Mouse (Mus musculus) heart, postnatal 25 days (tissue): ENCODE data around the gene Ephb4. TPM values are rescaled to one million over a fixed set of nuclear protein-coding genes. Genes with fewer than 3 reads are reported as not detected.

Experiments used
- DNase-seq: peaks from one replicate; pipeline ENCODE4 v3.0.0; 2022; ENCODE audit warnings: low spot score
- intact Hi-C: fragments of 180-260 bp; cut with DNase I; formaldehyde crosslinking; loops from one replicate; pipeline ENCODE4 v1.15.1; 2025
- total RNA-seq, 2 experiments: library from RNA; stranded (reverse); gene quantifications; 2 replicates each; pipeline ENCODE4 v1.2.3; 2021

The Ephb4 gene
- total RNA-seq, 2 experiments from 2014 or later: 52.5 to 64.2 TPM

- no peak for DNase-seq
- intact Hi-C loops: no loop called here
Measured at GRCm38 (mm10) chr5:137351394-137351793, 1.5 kb downstream of the Ephb4 start.

GRCm38 (mm10) chr5:137352011-137352975 lies 2.4 kb downstream of the Ephb4 start:
- DNase-seq: peak; percentile 55
- intact Hi-C loops: no loop called here

GRCm38 (mm10) chr5:137354091-137354490 lies 4.2 kb downstream of the Ephb4 start:
- DNase-seq: no peak
- intact Hi-C loops: loop anchor here (2.0 kb wide), 1 partner anchor 19 kb away; no protein-coding TSS in a partner anchor

- intact Hi-C loops: no loop called here
- DNase-seq: no peak
Measured at GRCm38 (mm10) chr5:137358382-137358781, 8.5 kb downstream of the Ephb4 start.

- no peak for DNase-seq
- intact Hi-C loops: no loop called here
Measured at GRCm38 (mm10) chr5:137369665-137370064, 19.8 kb downstream of the Ephb4 start.

GRCm38 (mm10) chr5:137373371-137373950 lies 23.6 kb downstream of the Ephb4 start:
- no peak for DNase-seq
- intact Hi-C loops: loop anchor here (2.0 kb wide), 1 partner anchor 19 kb away; no protein-coding TSS in a partner anchor

GRCm38 (mm10) chr5:137374521-137375080 lies 24.7 kb downstream of the Ephb4 start:
- intact Hi-C loops: no loop called here
- DNase-seq: no peak

GRCm38 (mm10) chr5:137375627-137376026 lies 25.7 kb downstream of the Ephb4 start:
- intact Hi-C loops: no loop called here
- peak; percentile 60 for DNase-seq

GRCm38 (mm10) chr5:137376198-137376597 lies 26.3 kb downstream of the Ephb4 start:
- intact Hi-C loops: no loop called here
- no peak for DNase-seq

GRCm38 (mm10) chr5:137376722-137377121 lies 26.8 kb downstream of the Ephb4 start:
- intact Hi-C loops: no loop called here
- DNase-seq: no peak

- intact Hi-C loops: no loop called here
Measured at GRCm38 (mm10) chr5:137377176-137377575, 27.3 kb downstream of the Ephb4 start.

GRCm38 (mm10) chr5:137377603-137378002 lies 27.7 kb downstream of the Ephb4 start:
- DNase-seq: no peak
- intact Hi-C loops: loop anchor here (2.0 kb wide), 1 partner anchor 45 kb away; the partner anchor contains the start of gene Slc12a9

More at GRCm38 (mm10) chr5:137377176-137377575, 27.3 kb downstream of the Ephb4 start:
- no peak for DNase-seq

GRCm38 (mm10) chr5:137381152-137381551 lies 31.2 kb downstream of the Ephb4 start:
- intact Hi-C loops: loop anchor here (2.0 to 5.0 kb wide), 2 partner anchors 90 to 249 kb away; no protein-coding TSS in a partner anchor
- DNase-seq: no peak

GRCm38 (mm10) chr5:137383441-137383840 lies 33.5 kb downstream of the Ephb4 start:
- intact Hi-C loops: loop anchor here (5.0 kb wide), 1 partner anchor 251 kb away; no protein-coding TSS in a partner anchor

GRCm38 (mm10) chr5:137386712-137387111 lies 36.8 kb downstream of the Ephb4 start:
- intact Hi-C loops: no loop called here
- DNase-seq: no peak

More at GRCm38 (mm10) chr5:137383441-137383840, 33.5 kb downstream of the Ephb4 start:
- DNase-seq: no peak

- intact Hi-C loops: loop anchor here (10.0 kb wide), 1 partner anchor 237 kb away; no protein-coding TSS in a partner anchor
- no peak for DNase-seq
Measured at GRCm38 (mm10) chr5:137391641-137392040, 41.7 kb downstream of the Ephb4 start.

- no peak for DNase-seq
- intact Hi-C loops: loop anchor here (10.0 kb wide), 1 partner anchor 240 kb away; no protein-coding TSS in a partner anchor
Measured at GRCm38 (mm10) chr5:137394456-137394855, 44.5 kb downstream of the Ephb4 start.

GRCm38 (mm10) chr5:137404081-137404480 lies 54.2 kb downstream of the Ephb4 start:
- intact Hi-C loops: no loop called here
- DNase-seq: no peak

GRCm38 (mm10) chr5:137409451-137409850 lies 59.5 kb downstream of the Ephb4 start:
- intact Hi-C loops: no loop called here
- DNase-seq: no peak

- no peak for DNase-seq
- intact Hi-C loops: no loop called here
Measured at GRCm38 (mm10) chr5:137410066-137410465, 60.2 kb downstream of the Ephb4 start.
